Mouse (Mus musculus): ENCODE measurements around the gene Ak1.

DNA sequence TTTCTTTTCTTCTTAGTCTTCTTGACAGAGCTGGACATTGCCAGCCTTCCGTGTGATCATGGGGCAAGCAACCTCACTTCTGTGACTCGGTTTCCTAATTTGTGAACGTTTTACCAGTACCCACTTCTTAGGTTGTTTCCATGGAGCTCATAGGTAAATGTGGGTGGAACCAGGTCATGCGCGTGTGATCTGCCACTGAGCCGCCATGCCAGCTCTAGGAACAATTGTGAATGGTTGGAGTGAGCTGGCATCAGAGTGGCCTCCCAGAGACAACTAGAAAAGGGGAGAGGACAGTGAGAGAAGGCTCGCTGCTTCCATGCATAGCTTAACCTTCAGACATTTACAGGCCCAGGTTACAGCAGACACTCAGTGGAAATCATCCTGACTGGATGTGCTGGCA lies 46.6 kb downstream of the Ak1 start:
- no peak for TF ChIP-seq CTCF (IDR thresholded peaks at IDR 0.05; ENCODE audit: control insufficient read depth, insufficient read depth, low read length)
- no peak for TF ChIP-seq POLR2A (IDR thresholded peaks at IDR 0.05; ENCODE audit: borderline replicate concordance, control insufficient read depth, low read depth, low read length)
